Mouse (Mus musculus) effector memory CD4-positive, alpha-beta T cell, adult 5 months (primary cell): Measurements from ENCODE around the gene Klrg1. TPM values are rescaled to one million over a fixed set of nuclear protein-coding genes. Genes with fewer than 3 reads are reported as not detected.

Source experiments
- polyA plus RNA-seq: library from polyadenylated mRNA; unstranded; fragments of 100-300 nt; shearing (Covaris generic); gene quantifications from one replicate; pipeline ENCODE4 v1.2.1, GENCODE M21; 2017

The Klrg1 gene
- 3.8 TPM for polyA plus RNA-seq

DNA sequence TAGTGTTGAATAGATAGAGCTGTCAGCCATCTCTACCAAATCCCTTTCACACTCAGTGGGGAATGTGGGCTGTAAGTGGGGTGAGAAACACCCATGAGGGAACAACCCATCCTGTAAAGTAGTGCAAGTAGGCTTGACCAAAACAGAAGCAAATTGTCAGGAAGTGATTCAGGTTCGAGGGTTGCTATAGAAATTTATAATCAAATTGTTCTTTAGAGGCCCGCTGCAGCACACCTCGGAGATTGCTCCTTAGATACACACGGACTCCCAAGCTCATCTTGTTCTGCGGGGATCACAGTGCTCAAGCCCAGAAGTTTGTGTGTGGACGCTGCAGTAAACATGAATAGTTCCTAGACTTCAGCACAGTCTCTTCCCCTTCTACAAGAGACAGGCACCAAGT is at the start of gene Klrg1:
Gene Klrg1, minus strand, starts transcription at position 101 of the 400 bp plus-strand sequence.

DNA sequence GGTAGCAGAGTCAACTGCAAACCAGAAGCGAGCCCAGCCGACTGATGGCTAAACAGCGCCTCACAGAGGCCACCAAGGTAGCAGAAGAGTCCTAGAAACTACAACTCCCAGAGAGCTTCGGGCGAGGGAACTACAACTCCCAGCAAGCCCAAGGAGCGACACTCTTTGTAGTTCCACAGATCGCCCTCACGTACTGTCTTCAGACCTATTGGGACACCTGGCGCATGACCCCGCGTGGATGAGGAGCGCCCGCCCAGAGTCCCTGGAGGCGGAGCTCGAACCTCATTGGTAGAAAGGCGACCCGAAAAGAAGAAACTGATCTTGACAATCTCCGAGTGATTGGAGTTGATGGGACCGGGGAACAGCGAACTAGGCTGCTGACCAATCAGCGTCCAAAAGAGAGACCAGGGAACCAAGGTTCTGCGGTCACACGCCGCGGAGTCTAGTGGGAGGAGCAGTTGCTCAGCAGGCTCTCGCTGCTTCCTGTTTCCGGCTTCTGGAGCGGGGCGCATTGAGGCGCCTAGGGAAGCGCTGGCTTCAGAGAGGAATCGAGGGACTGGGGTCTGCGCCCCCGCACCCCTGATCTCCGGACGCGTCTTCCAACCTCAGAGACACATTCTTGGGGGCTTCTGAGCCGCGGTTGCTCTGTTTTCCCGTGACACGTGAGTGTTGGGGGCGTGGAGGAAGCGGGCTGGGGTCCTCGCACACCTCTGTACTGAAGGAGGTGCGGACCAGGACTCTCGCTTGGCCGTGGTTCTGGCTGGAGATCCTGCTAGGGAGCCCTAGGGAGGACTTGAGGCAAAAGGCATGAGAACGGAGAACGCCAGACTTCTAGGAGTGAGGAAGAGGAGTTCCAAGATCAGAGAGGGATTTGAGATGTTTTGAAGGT is 26.1 kb upstream of the Klrg1 start, which contains the start of gene M6pr:
Gene M6pr, plus strand, starts transcription at position 216 of the 889 bp plus-strand sequence.

Other genes starting within 250 kb of the Klrg1 start
- 203 TPM for gene M6pr, start 25.8 kb upstream of the Klrg1 start, polyA plus RNA-seq
- gene Phc1, start 57.7 kb upstream of the Klrg1 start, polyA plus RNA-seq = 8.9 TPM
- not detected for gene Rimklb, start 215.9 kb upstream of the Klrg1 start, polyA plus RNA-seq
- gene Mfap5, start 223.0 kb upstream of the Klrg1 start, polyA plus RNA-seq = not detected